Mouse (Mus musculus) heart, postnatal 36 days (tissue): ENCODE measurements at regions not wholly inside any gene's neighbourhood (a gene's known extent, or its start where the extent isn't known, plus 50 kb on each side); places are given as distances from the start of the nearest gene placed in this dataset.
"Not testable (repeated sequence)": the region's sequence is repeated elsewhere in the genome, so short reads cannot be mapped to it uniquely, and the experiment has no call there.

Experiments used
- DNase-seq, 2 experiments: peaks; one replicate each; pipeline ENCODE4 v3.0.0; 2021 to 2022
- intact Hi-C: fragments of 180-260 bp; cut with DNase I; formaldehyde crosslinking; loops from one replicate; pipeline ENCODE4 v1.15.1; 2025

DNA sequence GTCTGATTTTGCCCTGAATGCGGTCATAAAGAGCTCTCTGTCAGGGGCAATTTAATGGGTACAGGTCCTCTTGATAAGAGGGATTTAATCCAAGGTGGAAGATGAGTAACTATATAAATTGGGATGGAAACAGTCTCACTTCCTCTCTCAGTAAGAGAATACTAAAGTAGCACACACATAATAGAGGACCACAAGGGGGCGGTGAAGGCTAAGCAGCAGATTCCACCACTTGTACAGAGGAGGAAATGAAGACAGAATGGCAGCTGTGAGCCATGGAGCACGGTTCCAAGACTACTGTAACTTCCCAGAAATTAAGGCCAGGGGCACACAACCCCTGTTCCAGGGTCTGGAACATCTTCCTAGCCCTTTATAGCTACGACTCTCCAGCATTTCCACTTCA, 262.6 kb upstream of the Ywhaq start:
- intact Hi-C loops, result not testable (repeated sequence)
- peak; percentile 9 to 12 for DNase-seq

- not testable (repeated sequence) for DNase-seq
These were observed 231.9 kb upstream of the Ywhaq start for GRCm38 (mm10) chr12:21649381-21649780.

GRCm38 (mm10) chr12:21613781-21614180, 196.3 kb upstream of the Ywhaq start:
- intact Hi-C loops, result loop anchor here (5.0 to 10.0 kb wide), 4 partner anchors 86 to 539 kb away; partner anchors contain the start of gene Iah1
- DNase-seq, result peak; percentile 58 to 75

More at GRCm38 (mm10) chr12:21649381-21649780, 231.9 kb upstream of the Ywhaq start:
- intact Hi-C loops, result not testable (repeated sequence)

DNA sequence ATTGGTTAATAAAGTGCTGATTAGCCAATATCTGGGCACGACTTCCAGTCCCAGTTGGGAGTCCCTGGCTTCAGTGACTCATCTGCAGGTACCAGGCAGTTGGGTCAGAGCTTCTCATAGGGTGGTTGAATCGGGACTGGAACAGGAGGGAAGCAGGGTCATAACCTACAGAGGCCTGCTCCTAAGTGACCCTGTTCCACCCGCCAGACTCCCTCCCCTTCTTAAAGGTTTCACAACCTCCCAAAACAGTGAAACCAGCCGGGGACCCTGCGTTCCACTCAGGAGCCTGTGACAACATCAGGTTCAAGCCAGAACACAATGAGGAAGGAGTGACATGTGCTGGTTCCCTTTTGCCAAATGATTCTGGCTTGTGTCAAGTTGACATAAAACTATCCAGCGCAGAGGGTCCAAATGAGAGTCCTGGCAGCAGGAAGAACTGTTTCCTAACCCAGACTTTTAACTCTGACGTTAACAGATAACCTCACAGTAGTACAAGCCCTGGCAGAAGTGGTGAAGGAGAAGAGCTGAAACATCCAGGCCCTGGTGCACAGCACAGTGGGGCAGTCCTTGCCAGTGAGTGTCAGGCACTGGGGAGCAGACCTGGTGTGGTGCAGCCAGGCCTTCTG, 151.1 kb upstream of the Ywhaq start:
- peak in 1 of 2 experiments; percentile 3 for DNase-seq
- intact Hi-C loops, result no loop called here

DNA sequence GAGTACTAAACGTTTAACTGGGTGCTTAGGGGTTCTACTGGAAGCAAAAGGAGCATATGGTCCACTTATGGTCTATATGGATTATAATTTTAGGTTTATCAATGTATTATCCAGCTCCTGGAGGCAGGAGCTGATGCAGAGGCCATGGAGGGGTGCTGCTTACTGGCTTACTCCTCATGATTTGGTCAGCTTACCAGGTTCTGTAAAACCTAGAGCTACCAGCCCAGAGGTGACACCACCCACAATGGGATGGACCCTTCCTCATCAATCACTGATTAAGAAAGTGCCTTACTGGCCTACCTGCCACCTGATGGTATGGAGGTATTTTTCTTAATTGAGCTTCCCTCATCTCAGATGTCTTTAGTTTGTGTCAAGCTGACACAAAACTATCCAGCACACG, 126.5 kb upstream of the Ywhaq start:
- DNase-seq, result not testable (repeated sequence)
- intact Hi-C loops, result loop anchor here (5.0 kb wide), 1 partner anchor 172 kb away; the partner anchor contains the start of gene Adam17

DNA sequence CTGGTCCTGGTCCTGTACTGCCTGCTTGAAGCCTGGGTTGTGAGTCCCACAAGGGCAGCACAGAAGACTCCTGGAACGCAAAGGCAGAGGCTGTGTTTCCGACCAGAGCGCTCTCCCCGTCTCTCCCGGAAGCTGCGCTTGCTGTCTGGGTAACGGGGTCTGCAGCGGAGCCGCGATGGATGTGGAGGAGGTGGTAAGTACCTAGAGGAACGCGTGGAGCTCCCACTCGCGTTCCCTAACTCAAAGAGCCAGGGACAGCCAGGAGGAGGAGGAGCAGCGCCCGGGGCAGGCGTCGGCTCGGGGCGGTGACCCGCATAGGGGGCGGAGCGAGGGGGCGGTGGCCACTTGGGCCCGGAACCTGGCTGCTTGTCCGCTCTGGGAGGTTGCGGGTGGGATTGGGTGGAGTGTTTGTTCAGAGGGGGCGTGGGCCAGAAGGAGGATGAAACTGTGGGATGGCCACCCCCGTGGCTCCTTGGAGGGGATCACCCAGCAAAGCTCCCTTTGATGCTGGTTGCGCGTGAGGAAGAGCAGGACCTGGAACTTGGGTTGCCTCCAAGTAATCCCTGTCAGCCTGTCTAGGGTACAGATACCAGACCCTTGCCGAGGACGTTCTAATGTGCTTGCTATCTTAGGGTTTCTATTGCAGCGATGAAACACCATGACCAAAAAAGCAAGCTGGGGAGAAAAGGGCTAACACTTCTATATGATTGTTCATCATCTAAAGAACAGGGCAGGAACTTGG, 125.9 kb upstream of the Ywhaq start:
- DNase-seq, result peak; percentile 75 to 84
- intact Hi-C loops, result loop anchor here (5.0 kb wide), 1 partner anchor 171 kb away; the partner anchor contains the start of gene Adam17

GRCm38 (mm10) chr12:21531766-21532165, 114.3 kb upstream of the Ywhaq start:
- intact Hi-C loops, result no loop called here
- peak in 1 of 2 experiments; percentile 11 for DNase-seq

DNA sequence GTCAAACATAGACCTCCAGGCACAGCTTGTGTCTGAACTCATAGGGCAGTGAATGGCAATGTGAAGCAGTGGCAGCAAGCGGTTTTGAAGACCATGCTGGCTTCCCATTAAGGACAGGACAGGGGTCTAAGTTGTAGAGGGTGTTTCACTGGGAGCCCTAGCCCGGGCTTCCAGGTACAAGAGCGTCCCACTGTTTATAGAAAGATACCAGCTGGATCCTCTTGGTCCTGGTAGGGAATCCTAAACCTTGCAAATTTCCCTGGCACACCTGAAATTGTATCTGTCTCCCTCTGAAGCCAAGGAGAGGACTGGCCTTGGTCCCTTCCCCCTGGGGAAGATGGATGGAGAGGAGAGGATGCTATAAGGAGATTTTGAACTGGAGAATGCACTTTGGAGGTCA, 111.9 kb upstream of the Ywhaq start:
- intact Hi-C loops, result loop anchor here (5.0 kb wide), 1 partner anchor 83 kb away; no protein-coding TSS in a partner anchor
- DNase-seq, result not testable (repeated sequence)

DNA sequence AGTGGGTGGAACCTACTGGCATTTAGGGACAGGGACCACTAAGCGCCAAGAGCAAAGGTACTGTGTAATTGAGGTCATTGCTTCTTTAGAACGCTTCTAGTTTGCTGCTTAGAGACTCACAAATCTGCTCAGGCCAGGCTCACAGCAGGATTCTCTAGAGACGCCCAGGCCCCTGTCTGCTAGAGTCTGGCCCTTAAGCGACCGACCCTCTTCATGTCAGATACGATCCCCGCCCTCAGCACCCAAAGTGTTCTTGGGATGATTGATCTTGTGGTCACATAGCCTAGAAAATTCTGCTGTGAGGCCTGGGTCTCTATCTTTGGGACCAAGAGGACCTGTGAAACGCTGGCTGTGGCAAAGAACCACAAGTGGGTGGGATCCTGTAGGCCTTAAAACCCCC, 109.9 kb upstream of the Ywhaq start:
- DNase-seq, result not testable (repeated sequence)
- intact Hi-C loops, result loop anchor here (5.0 kb wide), 1 partner anchor 85 kb away; no protein-coding TSS in a partner anchor

DNA sequence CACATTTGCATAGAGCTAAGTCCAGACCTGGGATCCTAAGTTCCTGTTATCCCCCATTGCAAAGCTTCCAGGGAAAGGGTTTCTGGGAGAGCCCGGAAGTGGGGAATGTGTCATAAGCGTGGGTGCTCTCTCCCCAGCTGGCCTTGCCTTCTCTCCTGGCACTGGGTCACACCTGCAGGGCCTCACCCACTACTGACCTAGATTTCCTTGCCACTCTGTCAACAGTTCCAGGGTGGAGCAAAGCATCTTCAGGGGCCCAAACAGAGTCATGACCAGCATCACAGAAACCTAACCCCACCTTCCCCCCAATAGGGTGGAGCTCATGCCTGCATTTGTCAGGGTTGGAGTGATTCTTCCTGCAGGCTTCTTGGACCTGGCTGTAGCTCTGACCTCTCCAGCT, 109.5 kb upstream of the Ywhaq start:
- intact Hi-C loops, result loop anchor here (5.0 kb wide), 1 partner anchor 85 kb away; no protein-coding TSS in a partner anchor
- DNase-seq, result not testable (repeated sequence)

DNA sequence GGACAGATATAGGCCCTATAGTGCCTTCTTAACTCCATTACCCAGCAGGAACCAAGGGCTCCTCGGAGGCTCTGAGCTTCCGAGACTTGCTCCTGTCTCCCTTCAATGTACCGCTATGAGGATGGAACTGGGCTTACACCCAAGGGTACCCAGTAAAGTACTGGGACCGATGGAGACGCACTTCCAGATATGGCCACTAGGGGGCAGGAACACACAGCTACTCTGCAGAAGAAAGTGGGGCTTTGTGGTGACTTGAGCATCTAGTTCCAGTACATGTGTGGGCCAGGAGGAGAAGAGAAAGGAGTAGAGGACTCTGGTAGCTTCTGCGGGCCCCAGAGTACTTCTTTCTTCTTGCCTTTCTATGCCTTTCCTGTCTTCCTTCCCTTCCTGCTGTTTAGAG, 108.1 kb upstream of the Ywhaq start:
- intact Hi-C loops, result loop anchor here (5.0 kb wide), 1 partner anchor 87 kb away; no protein-coding TSS in a partner anchor
- not testable (repeated sequence) for DNase-seq

DNA sequence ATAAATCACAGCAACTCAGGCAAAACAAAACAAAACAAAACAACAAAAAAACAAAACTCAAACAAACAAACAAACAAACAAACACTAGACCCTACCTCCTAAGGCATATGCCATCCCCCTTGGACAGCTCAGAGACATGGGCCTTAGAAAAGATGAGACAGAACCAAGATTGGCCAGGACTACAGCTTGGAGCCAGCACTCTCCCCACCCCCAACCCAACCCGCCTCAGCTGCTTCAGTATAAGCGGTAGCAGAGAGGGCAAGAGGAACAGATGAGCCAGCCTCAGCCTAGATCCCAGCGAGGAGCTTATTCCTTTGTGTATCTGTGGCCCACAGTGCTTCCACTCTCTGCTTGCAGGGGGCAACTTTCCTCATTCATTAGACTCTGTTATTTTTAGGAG, 105.2 kb upstream of the Ywhaq start:
- DNase-seq, result no peak
- intact Hi-C loops, result no loop called here

DNA sequence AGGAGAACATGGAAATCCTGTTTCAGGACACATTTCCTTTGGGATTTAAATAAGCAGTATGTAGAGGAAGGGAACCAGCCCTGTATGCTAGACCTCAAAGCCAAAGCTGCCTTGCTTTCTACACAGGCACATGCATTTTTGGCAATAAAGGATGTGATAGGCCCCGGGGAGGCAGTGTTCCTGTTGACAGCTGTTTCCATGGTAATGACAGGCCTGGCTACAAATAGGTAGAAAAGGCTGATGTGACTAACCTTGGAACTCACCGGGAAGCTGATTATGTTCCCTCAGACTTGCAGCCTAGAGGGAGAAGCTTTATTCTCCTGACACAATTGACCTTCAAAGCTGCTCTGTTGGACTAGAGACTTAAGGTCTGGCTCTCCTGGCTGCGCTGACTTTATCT, 101.6 kb upstream of the Ywhaq start:
- intact Hi-C loops, result no loop called here
- no peak for DNase-seq

DNA sequence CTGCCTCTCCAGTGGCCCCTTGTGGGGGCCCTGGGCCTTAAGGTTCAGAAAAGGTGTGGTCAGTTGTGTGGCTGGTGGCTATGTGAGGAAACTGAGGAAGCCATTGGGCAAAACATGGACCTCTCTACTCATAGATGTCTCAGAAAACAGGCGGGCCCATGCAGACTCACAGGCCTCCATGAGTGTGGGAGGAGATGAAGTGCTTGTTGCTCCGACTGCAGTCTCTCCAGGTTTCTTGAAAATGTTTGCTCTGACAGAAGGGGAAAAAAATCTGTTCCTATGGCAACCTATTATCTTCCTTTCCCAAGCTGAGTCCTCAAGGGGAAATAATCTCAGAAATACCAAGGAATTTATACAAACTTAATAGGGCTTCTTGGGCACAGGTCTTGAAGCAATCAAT, 95.3 kb upstream of the Ywhaq start:
- no peak for DNase-seq
- intact Hi-C loops, result no loop called here

- no peak for DNase-seq
- intact Hi-C loops, result no loop called here
These were observed 93.7 kb upstream of the Ywhaq start for GRCm38 (mm10) chr12:21511043-21511665.

DNA sequence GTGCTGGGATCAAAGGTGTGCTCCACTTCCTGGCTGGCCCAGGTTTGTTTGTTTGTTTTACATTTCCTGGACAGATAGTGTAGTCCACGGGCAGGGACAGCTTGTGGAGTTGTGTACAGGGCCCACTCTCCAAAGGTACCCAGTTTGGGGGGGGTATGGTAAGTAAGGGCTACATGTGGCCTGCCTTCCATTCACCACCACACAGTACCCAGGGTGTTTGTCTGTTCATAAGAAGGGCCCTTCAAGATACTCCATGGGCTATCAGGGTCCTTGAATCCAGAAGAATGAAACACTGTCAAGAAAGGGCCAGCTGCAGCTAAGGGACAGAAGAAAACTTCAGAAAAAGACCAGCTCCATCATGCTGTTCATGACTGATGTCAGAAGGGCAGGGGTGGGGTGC, 89.6 kb upstream of the Ywhaq start:
- intact Hi-C loops, result no loop called here
- DNase-seq, result no peak

DNA sequence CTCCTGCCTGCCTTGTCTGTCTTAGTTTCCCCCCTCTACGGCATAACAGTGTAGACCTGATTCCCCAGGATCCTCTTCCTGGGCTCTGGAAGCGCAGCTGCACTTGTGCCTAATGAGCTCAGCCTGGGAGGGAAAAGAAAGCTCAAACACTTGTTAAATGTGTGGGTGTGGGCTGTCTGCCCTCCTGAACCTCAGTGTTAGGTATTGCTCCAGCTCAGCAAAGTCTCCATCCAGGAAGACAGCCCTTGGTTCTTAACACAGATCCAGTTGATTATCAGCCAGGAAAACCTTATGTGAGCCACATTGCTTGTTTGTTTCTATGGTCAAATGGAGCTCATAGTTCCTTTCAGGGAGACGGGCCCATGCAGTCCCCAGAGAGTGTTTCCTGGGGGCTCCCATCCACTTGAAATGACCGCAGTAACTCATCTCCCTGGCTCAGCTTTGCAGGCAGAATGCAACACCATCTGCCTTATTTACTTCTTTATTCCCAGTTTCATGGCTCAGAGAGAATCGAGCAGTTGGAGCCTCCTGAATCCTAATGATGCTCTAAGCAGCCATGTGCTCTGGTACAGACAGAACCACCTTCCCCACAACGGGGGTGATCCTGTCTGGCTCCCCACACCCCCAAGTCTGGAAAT, 88.4 kb upstream of the Ywhaq start:
- no peak for DNase-seq
- intact Hi-C loops, result no loop called here

GRCm38 (mm10) chr12:21503250-21503649, 85.8 kb upstream of the Ywhaq start:
- no peak for DNase-seq
- intact Hi-C loops, result no loop called here

- intact Hi-C loops, result no loop called here
- DNase-seq, result no peak
These were observed 79.5 kb upstream of the Ywhaq start for GRCm38 (mm10) chr12:21496974-21497373.

- intact Hi-C loops, result no loop called here
- no peak for DNase-seq
These were observed 78.1 kb upstream of the Ywhaq start for GRCm38 (mm10) chr12:21495511-21495910.

- DNase-seq, result no peak
- intact Hi-C loops, result no loop called here
These were observed 76.0 kb upstream of the Ywhaq start for GRCm38 (mm10) chr12:21493471-21493870.
